Mouse (Mus musculus) neural tube, embryonic 14.5 days (tissue): Measurements from ENCODE around the gene Trip4. TPM values are rescaled to one million over a fixed set of nuclear protein-coding genes. Genes with fewer than 3 reads are reported as not detected.
A peak's percentile ranks its signal among the peaks of the same experiment; 100 is the strongest.

Source experiments
- ATAC-seq: fragments of 200-750 bp; cut with Nextera tagmentation; 2 replicates; pipeline ENCODE4 v1.8.0; 2017; ENCODE audit warnings: low read depth, mild to moderate bottlenecking, moderate TSS enrichment, moderate library complexity
- H3K27ac ChIP-seq: fragments of 300-500 bp; sonication (generic); 2 replicates; pipeline ENCODE4 v1.5.1; 2014; ENCODE audit warnings: low read depth, mild to moderate bottlenecking, control low read depth, low read length, moderate library complexity, mixed read lengths
- H3K27me3 ChIP-seq: fragments of 300-500 bp; sonication (generic); 2 replicates; pipeline ENCODE4 v1.6.1; 2014; ENCODE audit warnings: low read length; ENCODE audit not compliant: control insufficient read depth, insufficient read depth
- H3K36me3 ChIP-seq: fragments of 300-500 bp; sonication (generic); 2 replicates; pipeline ENCODE4 v1.6.1; 2014; ENCODE audit warnings: low read length, mixed read lengths; ENCODE audit not compliant: control insufficient read depth, insufficient read depth
- H3K4me1 ChIP-seq: fragments of 300-500 bp; sonication (generic); 2 replicates; pipeline ENCODE4 v1.6.1; 2014; ENCODE audit warnings: low read length; ENCODE audit not compliant: control insufficient read depth, insufficient read depth
- H3K4me2 ChIP-seq: fragments of 300-500 bp; sonication (generic); 2 replicates; pipeline ENCODE4 v1.6.1; 2014; ENCODE audit warnings: mild to moderate bottlenecking, low read depth, low read length, control low read depth
- H3K4me3 ChIP-seq: fragments of 300-500 bp; sonication (generic); 2 replicates; pipeline ENCODE4 v1.5.1; 2014; ENCODE audit warnings: low read depth, low read length, control low read depth, mixed read lengths
- H3K9ac ChIP-seq: fragments of 300-500 bp; sonication (generic); replicated peaks from 2 replicates; pipeline ENCODE4 v1.6.1; 2014; ENCODE audit warnings: low read depth, mild to moderate bottlenecking, control low read depth, low read length, mixed read lengths
- H3K9me3 ChIP-seq: fragments of 300-500 bp; sonication (generic); 2 replicates; pipeline ENCODE4 v1.6.1; 2016; ENCODE audit warnings: low read length; ENCODE audit not compliant: control insufficient read depth
- WGBS: fragments of 180-500 bp; shearing (Covaris S2); extraction: QIAGEN DNeasy Blood & Tissue Kit; methylation state at CpG from one replicate; pipeline ENCODE4 v1.1.7; 2014; 5-methylcytosine and 5-hydroxymethylcytosine counted together
- polyA plus RNA-seq: library from polyadenylated mRNA; unstranded; fragments of >200 nt; fragmentation: Nextera tagmentation; extraction: Ambion mirVana; gene quantifications from 2 replicates; pipeline ENCODE4 v1.2.1, GENCODE M21; 2014

Gene Trip4
- polyA plus RNA-seq, 1 experiment from 2014 or later = 37.2 TPM

DNA sequence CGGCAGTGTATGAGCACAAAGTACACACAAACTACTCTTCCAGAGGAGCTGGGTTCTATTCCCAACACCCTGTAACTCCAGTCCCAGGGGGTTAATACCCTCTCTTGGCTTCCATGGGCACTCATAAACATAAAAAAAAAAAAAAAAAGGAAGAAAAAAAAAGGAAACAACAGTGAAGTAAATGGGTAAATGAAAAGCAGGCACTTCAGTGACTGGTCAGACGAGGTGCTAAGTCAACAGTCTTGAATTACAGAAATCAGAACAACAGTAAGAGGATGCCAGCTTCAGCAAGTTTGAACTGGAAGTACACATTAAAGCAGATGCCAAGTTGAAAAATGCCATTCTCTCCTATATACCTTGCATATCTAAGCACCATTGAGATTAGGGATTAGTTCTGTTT is 88.3 kb downstream of the Trip4 start:
- Histone ChIP-seq H3K27me3 (no peaks in the 10 kb centered on the region), H3K9ac (no peak overlapping the region), H3K9me3 (no peaks in the 10 kb centered on the region), H3K36me3 (no peaks in the 10 kb centered on the region), H3K4me3 (no peak overlapping the region), H3K4me1 (peaks cover 28% of the 10 kb centered on the region), H3K4me2 (no peak overlapping the region), H3K27ac (no peak overlapping the region)
- no peak for ATAC-seq
- 80% methylated on average over 2 of the region's 2 CpGs for WGBS

DNA sequence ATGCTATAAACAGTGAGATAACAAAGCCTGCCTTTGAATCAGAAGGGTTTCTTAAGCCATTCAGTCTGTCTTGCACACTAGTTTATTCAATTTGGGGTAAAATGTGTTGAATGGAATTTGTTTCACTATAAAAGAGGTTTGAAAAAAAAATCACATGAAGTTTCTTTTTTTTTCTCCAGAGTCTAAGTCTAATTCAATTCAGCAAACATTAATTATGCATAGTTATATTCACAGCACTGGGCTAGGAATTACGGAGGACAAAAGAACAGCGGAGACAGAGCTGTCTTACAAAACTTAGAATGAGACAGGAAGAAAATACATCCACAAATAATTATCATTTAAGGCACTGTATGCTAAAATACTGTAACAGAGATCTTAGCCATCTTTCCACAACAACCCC is 90.2 kb downstream of the Trip4 start:
- no peak for ATAC-seq
- H3K27me3 ChIP-seq = no peaks in the 10 kb centered on the region
- 25% methylated on average over 2 of the region's 2 CpGs for whole genome bisulfite sequencing
- peaks cover 11% of the 10 kb centered on the region for H3K4me1 ChIP-seq
- H3K4me2 ChIP-seq = no peak overlapping the region
- no peak overlapping the region for H3K27ac ChIP-seq
- H3K36me3 ChIP-seq = no peaks in the 10 kb centered on the region
- H3K9me3 ChIP-seq = no peaks in the 10 kb centered on the region
- no peak overlapping the region for H3K4me3 ChIP-seq
- no peak overlapping the region for H3K9ac ChIP-seq

DNA sequence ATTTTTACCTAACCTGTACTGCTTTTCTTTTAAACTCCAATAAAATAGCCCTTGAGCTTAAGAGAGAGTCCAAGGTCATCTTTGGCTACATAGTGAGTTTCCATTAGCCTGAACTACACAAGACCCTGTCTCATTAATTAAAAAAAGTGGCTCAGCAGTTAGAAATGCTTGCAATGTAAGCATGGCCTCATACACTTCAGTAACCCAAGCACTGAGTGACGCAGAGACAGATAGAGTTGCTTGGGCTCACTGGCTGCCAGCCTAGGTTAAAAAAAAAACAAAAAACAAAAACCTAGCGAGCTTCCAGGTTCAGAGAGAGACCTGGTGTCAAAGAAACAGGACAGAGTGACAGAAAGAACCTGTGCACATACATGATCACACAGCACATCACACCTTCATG is 95.8 kb downstream of the Trip4 start:
- H3K36me3 ChIP-seq = no peaks in the 10 kb centered on the region
- H3K4me3 ChIP-seq = no peak overlapping the region
- 59% methylated on average over 2 of the region's 2 CpGs for WGBS
- ATAC-seq = no peak
- H3K4me2 ChIP-seq = no peak overlapping the region
- H3K27me3 ChIP-seq = no peaks in the 10 kb centered on the region
- no peaks in the 10 kb centered on the region for H3K9me3 ChIP-seq
- H3K4me1 ChIP-seq = no peaks in the 10 kb centered on the region
- no peak overlapping the region for H3K9ac ChIP-seq
- no peak overlapping the region for H3K27ac ChIP-seq

DNA sequence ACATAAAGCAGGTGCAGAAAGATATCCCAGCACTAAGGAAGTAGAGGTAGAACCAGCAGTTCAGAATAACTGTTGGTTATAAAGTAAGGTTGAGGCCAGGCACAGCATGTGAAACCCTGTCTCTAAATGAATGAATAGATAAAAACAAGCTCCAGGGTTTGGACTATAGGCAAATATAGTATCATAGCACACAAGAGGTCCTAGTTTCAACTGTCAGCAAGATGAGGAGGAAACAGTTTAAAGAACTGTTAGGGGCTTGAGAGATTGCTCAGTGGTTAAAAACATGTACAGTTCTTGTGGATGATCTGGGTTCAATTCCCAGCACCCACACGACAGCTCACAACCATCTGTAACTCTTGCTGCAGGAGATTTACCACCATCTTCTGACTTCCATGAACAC is 96.8 kb downstream of the Trip4 start:
- H3K27ac ChIP-seq = no peak overlapping the region
- no peaks in the 10 kb centered on the region for H3K9me3 ChIP-seq
- H3K27me3 ChIP-seq = no peaks in the 10 kb centered on the region
- H3K9ac ChIP-seq = no peak overlapping the region
- no peak overlapping the region for H3K4me3 ChIP-seq
- no peak for ATAC-seq
- H3K36me3 ChIP-seq = no peaks in the 10 kb centered on the region
- 95% methylated on average over 1 of the region's 1 CpGs for WGBS
- no peak overlapping the region for H3K4me2 ChIP-seq
- H3K4me1 ChIP-seq = no peaks in the 10 kb centered on the region

DNA sequence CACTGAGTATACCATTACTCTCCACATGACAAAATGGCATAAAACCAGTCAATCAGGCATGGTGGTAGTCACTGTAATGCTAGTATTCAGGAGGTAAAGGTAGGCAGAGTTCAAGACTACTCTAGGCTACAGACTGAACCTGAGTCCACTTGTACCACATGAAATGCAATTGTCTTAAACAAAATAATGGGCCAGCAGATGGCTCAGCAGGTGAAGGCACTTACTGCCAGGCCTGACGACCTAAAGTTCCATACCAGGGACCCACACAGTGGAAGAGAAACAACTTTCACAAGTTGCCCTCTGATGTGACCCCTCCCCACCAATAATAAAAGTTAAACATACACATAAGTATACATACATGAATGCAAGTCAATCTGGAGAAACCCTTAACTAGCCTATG is 100.8 kb downstream of the Trip4 start:
- no peak for ATAC-seq
- H3K4me3 ChIP-seq = no peak overlapping the region
- no peaks in the 10 kb centered on the region for H3K4me1 ChIP-seq
- WGBS = 33% methylated on average over 1 of the region's 1 CpGs
- H3K4me2 ChIP-seq = no peak overlapping the region
- no peaks in the 10 kb centered on the region for H3K27me3 ChIP-seq
- no peaks in the 10 kb centered on the region for H3K9me3 ChIP-seq
- H3K36me3 ChIP-seq = no peaks in the 10 kb centered on the region
- H3K9ac ChIP-seq = no peak overlapping the region
- H3K27ac ChIP-seq = no peak overlapping the region

DNA sequence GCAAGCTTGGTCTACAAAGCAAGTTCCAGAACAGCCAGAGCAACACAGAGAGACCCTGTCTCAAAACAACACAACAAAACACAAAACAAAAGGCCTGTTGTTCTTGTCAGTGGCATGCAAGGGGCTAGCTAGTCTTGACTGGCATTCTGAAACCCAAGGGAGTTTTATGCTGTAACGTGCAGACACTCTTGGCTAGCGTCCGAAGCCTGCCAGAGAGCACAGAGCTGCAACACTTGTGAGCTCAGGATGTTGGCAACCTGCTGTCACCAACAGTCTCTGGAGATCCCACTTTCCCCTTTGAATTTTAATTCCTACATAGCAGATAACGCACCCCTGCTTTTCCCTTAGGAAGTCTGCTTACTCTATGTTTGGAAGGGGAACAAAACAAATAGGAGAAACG is 101.3 kb downstream of the Trip4 start:
- Histone ChIP-seq H3K4me1 (no peaks in the 10 kb centered on the region), H3K4me3 (no peak overlapping the region), H3K9ac (no peak overlapping the region), H3K27ac (no peak overlapping the region), H3K36me3 (no peaks in the 10 kb centered on the region), H3K9me3 (no peaks in the 10 kb centered on the region), H3K27me3 (no peaks in the 10 kb centered on the region), H3K4me2 (no peak overlapping the region)
- no peak for ATAC-seq
- WGBS = 40% methylated on average over 5 of the region's 5 CpGs

DNA sequence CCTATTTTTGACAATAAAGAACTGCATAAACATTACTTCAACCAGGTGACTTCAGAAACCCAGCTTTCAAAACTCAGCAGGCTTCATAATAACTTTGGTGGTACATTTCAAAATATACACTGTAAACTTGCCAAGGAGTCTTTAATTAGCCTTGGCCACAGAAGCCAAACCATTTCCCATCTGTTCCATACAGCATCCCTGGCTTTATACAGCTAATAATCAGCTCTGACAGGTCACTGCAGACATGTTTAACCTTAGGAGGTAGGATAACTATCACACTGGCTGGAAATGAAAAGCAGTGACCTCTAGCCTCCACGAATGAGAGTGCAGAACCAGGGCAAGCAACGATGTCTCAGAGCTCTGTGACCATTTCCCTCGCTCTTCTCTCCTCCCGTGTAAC is 108.8 kb downstream of the Trip4 start:
- H3K4me3 ChIP-seq = no peak overlapping the region
- H3K36me3 ChIP-seq = no peaks in the 10 kb centered on the region
- H3K4me1 ChIP-seq = peaks cover 3% of the 10 kb centered on the region; the same call in 1 of the 2 replicates
- H3K27me3 ChIP-seq = no peaks in the 10 kb centered on the region
- no peak for ATAC-seq
- H3K4me2 ChIP-seq = no peak overlapping the region
- WGBS = 76% methylated on average over 4 of the region's 4 CpGs
- no peak overlapping the region for H3K9ac ChIP-seq
- no peaks in the 10 kb centered on the region for H3K9me3 ChIP-seq
- no peak overlapping the region for H3K27ac ChIP-seq

DNA sequence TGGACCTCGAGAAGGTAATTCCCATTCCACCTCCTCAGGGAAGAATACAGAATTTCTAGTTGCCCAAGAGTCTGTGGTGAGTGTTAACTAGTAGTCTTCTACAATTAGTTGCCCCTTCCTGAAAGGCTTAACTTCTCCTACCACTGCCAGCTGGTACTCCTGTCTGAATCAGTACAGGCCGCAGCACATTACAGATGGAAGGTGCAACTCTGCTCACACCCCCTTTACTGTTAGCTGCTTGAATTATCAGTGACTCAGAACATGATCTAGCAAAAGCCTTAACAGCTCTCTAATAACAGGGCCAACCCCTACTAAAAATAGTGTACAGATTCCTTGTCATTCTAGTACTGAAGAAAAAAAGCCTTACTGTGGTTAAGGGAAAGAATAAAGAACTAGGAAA is 112.9 kb downstream of the Trip4 start:
- peaks cover 3% of the 10 kb centered on the region; the same call in 1 of the 2 replicates for H3K36me3 ChIP-seq
- no peak for ATAC-seq

DNA sequence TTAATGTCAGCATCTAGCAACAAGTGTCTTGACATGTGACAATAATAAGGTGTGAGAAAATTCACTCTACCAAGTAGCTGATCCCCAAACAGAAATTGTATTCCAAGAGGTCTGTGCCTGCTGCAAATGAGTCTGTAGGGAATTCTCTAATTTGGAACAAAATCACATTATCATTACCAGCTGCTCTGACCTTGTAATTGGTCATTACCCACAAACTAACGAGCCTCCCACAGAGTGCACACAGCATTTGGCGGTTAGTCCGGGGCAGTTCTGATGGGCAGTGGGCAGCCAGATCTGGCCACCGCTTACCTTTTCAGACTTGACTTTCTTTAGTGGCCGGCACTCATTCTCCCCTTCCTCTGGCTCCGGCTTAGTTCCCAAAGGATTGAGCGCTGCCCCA is 114.3 kb downstream of the Trip4 start:
- no peak for ATAC-seq
- Histone ChIP-seq H3K9me3 (no peaks in the 10 kb centered on the region), H3K36me3 (peaks cover 3% of the 10 kb centered on the region; the same call in 1 of the 2 replicates), H3K4me3 (no peak overlapping the region), H3K27ac (no peak overlapping the region), H3K4me2 (no peak overlapping the region), H3K9ac (no peak overlapping the region), H3K27me3 (no peaks in the 10 kb centered on the region), H3K4me1 (peaks cover 16% of the 10 kb centered on the region)
- WGBS = 70% methylated on average over 7 of the region's 7 CpGs

More for the DNA sequence above, 112.9 kb downstream of the Trip4 start:
- no peak overlapping the region for H3K9ac ChIP-seq
- WGBS = 86% methylated on average over 2 of the region's 2 CpGs
- H3K27me3 ChIP-seq = no peaks in the 10 kb centered on the region
- H3K9me3 ChIP-seq = no peaks in the 10 kb centered on the region
- H3K27ac ChIP-seq = no peak overlapping the region
- no peak overlapping the region for H3K4me2 ChIP-seq
- H3K4me3 ChIP-seq = no peak overlapping the region
- H3K4me1 ChIP-seq = peaks cover 14% of the 10 kb centered on the region

DNA sequence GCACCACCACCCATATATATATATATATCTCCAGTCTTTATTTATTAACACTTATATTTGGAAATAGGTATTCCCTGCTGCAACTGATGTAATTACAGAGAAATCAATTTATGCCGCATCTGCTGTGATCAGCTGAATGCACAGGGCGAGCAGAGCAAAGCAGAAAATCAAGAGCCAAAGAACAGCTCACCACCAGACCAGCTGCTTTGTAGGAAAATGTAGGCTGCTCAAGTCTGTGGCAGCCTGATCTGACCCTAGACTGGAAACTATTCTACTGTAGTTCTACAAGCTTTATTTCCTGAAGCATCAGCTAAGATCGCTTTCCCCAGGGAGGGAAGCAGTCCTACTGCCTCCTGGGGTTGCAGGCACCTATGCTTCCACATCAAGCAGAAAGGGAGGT is 115.1 kb downstream of the Trip4 start:
- Histone ChIP-seq H3K9me3 (no peaks in the 10 kb centered on the region), H3K4me2 (no peak overlapping the region), H3K27me3 (no peaks in the 10 kb centered on the region), H3K36me3 (peaks cover 3% of the 10 kb centered on the region; the same call in 1 of the 2 replicates), H3K4me3 (no peak overlapping the region), H3K4me1 (peaks cover 21% of the 10 kb centered on the region), H3K27ac (peak overlapping the region; percentile 24; the same call in 1 of the 2 replicates), H3K9ac (no peak overlapping the region)
- ATAC-seq = no peak
- 61% methylated on average over 3 of the region's 3 CpGs for WGBS
